Comparison of ENCODE assay signal across 8 mouse cellular contexts in genomic region chr14:24486773-24487227, GRCm38 (mm10). TPM values are rescaled to one million over a fixed set of nuclear protein-coding genes. Genes with fewer than 3 reads are reported as not detected.
DNase-seq lines count a peak whose midpoint lies in the region; ATAC-seq lines count a peak whose summit lies in the region.

Gene Polr3a, minus strand, starts transcription at chr14:24487058.
Gene Rps24, plus strand, starts transcription at chr14:24487125.

- peak within 1 kb of the TSS; percentile 79 for H3K4me2 ChIP-seq in hindbrain, embryonic 12.5 days (replicated peaks)

- peaks cover 17% of the 10 kb centered on the region for H3K4me1 ChIP-seq in hindbrain, embryonic 12.5 days

- 0 out of 2 replicates have a peak within 1 kb of the TSS, but pooled peaks have one; percentile 30 for H3K27ac ChIP-seq in hindbrain, embryonic 12.5 days

- under 1% methylated on average over 30 of the region's 30 CpGs for WGBS in hindbrain, embryonic 12.5 days

- H3K9ac ChIP-seq in hindbrain, embryonic 12.5 days = peak within 1 kb of the TSS; percentile 79

- peak within 1 kb of the TSS; percentile 87 for H3K4me3 ChIP-seq in hindbrain, embryonic 12.5 days

- ATAC-seq in hindbrain, embryonic 12.5 days (ENCODE audit: low FRiP score) = peak; percentile 49

- no peaks in the 10 kb centered on the region for H3K9me3 ChIP-seq in hindbrain, embryonic 12.5 days (replicated peaks)

- H3K36me3 ChIP-seq in hindbrain, embryonic 12.5 days = peaks cover 26% of the 10 kb centered on the region

- no peaks in the 10 kb centered on the region for H3K27me3 ChIP-seq in hindbrain, embryonic 12.5 days

- DNase-seq in Muller cell, postnatal 12 days (ENCODE audit: inconsistent ontology term) = peak; percentile 95
- peak; percentile 92 for DNase-seq in cerebellum, adult 9-11 months
- DNase-seq in frontal cortex, adult 2 months (ENCODE audit: extremely low spot score in 1 of 2, low spot score in 1 of 2) = peak; percentile 86 to 96
- DNase-seq in layer of hippocampus, postnatal 14 days (ENCODE audit: low spot score in 2 of 2) = peak; percentile 86 to 93
- peak; percentile 89 for DNase-seq in lung, postnatal 14 days
- DNase-seq in retina, adult 2 months (ENCODE audit: low read depth, low spot score) = peak; percentile 84
- DNase-seq in thymus, postnatal 36 days = peak; percentile 88 to 90

RNA-seq across cellular contexts. Expression of gene Polr3a, which starts in this region (rescaled TPM):
- polyA plus RNA-seq in frontal cortex, adult 2 months (2012; rRNA removed) = 16.5 and 19.0 TPM in 2 replicates
- polyA plus RNA-seq in hindbrain, embryonic 12.5 days (2016; fragmentation: Nextera tagmentation; extraction: Ambion mirVana) = 20.3 and 22.2 TPM in 2 replicates
- total RNA-seq in layer of hippocampus, postnatal 14 days (2021) = 10 to 100 TPM; 30.1 to 35.6 TPM

RNA-seq across cellular contexts. Expression of gene Rps24, which starts in this region (rescaled TPM):
- polyA plus RNA-seq in frontal cortex, adult 2 months (2012; rRNA removed) = 1,392 and 1,543 TPM in 2 replicates
- polyA plus RNA-seq in hindbrain, embryonic 12.5 days (2016; fragmentation: Nextera tagmentation; extraction: Ambion mirVana) = 852 and 899 TPM in 2 replicates
- total RNA-seq in layer of hippocampus, postnatal 14 days (2021) = 100 to 1,000 TPM; 725 to 729 TPM

Comparison
In these comparisons a context has a peak if more than half of its experiments do, and no peak if none do; other contexts are left out.
1. Peak in every context shown above with its lines: DNase-seq, ATAC-seq, H3K4me3 ChIP-seq and H3K27ac ChIP-seq.